Mouse (Mus musculus): ENCODE results near the gene Syngr3.
A peak's percentile ranks its signal among the peaks of the same experiment; 100 is the strongest.
"Not testable (repeated sequence)": the region's sequence is repeated elsewhere in the genome, so short reads cannot be mapped to it uniquely, and the experiment has no call there.

The Syngr3 gene

DNA sequence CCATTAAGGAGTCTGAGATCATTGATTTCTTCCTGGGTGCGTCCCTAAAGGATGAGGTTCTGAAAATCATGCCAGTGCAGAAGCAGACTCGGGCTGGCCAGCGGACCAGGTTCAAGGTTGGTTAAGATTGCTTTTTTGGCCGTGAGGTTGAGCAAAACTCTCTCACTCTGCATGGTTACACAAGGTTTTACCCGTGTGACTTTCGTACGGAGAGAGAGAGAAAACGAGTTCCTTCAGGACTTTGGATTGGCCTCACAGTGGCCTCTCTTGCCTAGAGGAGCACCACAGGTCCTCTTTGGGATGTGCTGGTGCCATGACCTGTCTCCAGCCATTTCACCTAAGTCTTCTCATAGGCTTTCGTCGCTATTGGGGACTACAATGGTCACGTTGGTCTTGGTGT, 30.9 kb upstream of the Syngr3 start:
- not testable (repeated sequence) for ATAC-seq (ENCODE audit: insufficient number of reproducible peaks, low FRiP score, low TSS enrichment)

DNA sequence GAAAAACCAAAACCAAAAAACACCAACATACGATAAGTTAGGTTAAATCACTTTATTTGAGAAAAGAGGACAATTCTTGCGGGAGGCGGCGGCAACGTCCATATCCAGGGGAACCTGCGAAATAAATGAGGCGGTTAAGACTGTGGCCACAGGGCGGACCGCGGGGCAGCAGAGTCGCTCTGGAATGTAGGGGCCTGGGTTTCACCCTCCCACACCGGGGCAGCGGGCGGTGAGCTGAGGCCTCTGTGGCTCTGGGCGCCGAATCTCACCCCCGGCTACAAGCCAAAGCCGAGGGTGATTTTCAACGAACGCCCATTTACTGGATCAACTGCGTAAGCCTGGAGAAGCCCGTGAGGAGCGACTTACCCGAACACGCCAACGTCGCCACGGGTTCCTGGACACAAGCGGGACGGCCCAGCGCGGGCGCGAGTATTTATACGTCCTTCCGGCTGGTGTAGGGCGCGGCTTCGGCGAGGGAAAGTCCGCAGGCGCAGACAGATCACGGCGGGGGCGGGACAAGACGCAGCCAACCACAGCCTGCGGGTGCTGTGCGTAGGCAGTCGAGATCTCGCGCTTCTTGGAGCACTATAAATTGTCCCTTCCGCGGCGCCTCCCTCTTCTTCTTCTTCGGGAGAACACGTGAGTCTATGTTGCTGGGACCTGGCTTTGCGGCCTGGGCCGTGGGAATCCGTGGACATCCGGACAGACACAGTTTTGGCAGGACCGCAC, 29.9 kb upstream of the Syngr3 start:
- peak; percentile 91 for ATAC-seq (ENCODE audit: insufficient number of reproducible peaks, low FRiP score, low TSS enrichment)

DNA sequence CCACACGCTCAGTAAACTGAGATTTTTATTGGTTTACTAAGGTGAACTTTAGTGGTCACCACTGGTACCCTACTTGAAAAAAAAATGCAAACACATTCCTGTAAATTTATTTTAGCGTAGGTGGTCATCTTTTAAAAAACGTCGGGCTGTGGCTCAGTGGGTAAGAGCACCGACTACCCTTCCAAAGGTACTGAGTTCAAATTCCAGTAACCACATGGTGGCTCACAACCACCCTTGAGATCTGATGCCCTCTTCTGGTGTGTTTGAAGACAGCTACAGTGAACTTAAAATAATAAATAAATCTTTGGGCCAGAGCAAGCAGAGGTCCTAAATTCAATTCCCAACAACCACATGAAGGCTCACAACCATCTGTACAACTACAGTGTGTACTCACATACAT, 29.2 kb upstream of the Syngr3 start:
- ATAC-seq (ENCODE audit: insufficient number of reproducible peaks, low FRiP score, low TSS enrichment) = not testable (repeated sequence)

DNA sequence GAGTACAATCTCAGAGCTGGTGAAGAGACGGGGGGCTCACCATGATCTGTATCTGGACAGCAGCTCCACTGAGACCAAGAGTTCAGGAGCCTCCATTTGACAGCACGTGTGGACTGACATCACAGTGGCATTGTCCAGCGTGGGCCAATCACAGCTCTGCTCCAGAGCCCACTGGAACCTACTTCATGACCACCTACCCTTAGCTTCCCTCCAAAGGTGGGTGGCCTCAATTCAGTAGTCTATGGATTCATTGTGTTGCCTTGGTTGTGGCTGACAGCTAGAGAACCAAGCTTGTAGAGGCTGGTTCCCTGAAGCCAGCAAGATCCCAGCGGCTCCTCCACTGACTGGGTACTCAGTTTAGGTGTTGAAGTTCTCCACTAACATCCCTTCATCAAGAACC, 28.2 kb upstream of the Syngr3 start, which contains the start of the genes Rnf151 and Rps2:
Gene Rnf151 (minus strand): TSS at position 121 of the 400 bp plus-strand sequence.
Gene Rps2 (plus strand): TSS at position 174 of the 400 bp plus-strand sequence.
- no peak for ATAC-seq (ENCODE audit: insufficient number of reproducible peaks, low FRiP score, low TSS enrichment)

DNA sequence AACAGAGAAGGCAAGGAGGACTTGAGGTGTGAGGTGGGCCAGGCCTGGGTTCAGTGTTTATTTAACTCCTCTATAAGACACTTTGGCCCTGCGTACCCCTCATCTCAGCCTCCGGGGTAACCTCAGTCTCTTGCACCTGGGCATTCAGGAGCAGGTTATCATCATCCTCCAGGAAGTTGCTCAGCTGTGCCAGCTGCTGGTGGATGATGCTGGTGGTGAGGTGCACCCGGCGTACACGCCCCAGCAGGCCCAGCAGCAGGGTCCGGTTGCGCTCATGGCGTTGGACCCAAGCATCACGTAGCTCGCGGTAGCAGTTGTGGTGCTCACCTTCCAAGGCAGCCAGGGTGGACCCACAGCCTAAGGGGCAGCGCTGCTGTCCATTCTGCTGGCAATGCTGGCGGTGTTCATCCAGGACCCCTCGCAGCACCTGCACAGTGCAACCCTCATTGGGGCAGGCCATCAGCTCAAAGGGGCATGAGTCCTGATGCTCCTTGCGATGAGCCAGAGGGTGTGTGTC, 26.5 kb upstream of the Syngr3 start:
- no peak for ATAC-seq (ENCODE audit: insufficient number of reproducible peaks, low FRiP score, low TSS enrichment)

DNA sequence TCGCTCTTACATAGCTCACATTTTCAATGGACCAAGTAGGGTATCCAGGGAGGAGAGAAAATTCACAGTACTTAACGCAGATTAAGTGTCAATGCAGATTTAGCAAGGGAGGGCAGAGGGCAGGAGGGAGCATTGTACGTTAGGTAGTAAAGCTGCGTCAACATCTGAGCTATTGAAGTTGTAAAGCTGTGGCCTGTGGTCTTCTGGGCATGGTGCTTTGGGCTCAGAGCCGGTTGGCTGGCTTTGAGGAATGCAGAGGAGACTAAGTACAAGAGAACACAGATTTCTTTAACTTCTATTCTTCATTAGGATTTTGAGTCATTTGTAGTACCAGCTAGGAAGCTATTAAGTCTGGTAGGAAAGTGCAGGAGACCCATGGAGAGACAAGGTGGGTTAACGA, 25.8 kb upstream of the Syngr3 start:
- no peak for ATAC-seq (ENCODE audit: insufficient number of reproducible peaks, low FRiP score, low TSS enrichment)

DNA sequence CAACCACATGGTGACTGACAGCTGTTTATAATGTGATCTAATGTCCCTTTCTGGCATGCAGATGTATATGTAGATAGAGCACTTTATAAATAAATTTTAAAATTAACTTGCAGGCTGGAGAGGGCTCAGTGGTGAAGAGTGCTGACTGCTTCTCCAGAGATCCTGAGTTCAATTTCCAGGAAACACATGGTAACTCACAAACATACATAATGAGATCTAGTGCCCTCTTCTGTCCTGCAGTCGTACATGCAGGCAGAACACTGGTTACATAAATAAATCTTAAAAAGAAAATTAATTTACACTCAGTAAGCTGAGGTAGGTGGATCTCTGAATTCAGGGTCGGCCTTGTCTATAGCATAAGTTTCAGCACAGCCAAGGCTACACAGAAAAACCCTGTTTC, 18.9 kb upstream of the Syngr3 start:
- ATAC-seq (ENCODE audit: insufficient number of reproducible peaks, low FRiP score, low TSS enrichment) = no peak

DNA sequence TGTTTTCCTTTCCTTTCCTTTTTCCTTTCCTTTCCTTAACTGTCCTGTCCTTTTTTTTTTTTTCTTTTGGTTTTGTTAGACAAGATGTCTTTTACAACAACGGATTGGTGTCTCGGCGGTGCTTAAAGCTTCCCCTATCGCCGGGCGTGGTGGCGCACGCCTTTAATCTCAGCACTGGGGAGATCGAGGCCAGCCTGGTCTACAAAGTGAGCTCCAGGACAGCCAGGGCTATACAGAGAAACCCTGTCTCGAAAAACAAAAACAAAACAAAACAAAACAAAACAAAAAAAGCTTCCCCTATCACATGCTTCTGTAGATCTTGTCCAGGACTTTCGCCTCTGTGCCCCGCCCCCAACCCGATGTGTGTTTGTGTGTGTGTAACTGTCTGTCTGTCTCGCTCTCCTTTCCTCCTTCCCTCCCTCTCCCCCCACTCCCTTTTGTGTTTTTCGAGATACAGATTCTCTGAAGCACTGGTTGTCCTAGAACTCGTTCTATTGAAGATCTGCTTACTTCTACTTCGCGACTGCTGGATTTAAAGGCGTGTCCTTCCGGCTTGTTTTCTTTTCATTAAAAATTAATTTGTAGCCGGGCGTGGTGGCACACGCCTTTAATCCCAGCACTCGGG, 18.2 kb upstream of the Syngr3 start:
- ATAC-seq (ENCODE audit: insufficient number of reproducible peaks, low FRiP score, low TSS enrichment) = no peak

DNA sequence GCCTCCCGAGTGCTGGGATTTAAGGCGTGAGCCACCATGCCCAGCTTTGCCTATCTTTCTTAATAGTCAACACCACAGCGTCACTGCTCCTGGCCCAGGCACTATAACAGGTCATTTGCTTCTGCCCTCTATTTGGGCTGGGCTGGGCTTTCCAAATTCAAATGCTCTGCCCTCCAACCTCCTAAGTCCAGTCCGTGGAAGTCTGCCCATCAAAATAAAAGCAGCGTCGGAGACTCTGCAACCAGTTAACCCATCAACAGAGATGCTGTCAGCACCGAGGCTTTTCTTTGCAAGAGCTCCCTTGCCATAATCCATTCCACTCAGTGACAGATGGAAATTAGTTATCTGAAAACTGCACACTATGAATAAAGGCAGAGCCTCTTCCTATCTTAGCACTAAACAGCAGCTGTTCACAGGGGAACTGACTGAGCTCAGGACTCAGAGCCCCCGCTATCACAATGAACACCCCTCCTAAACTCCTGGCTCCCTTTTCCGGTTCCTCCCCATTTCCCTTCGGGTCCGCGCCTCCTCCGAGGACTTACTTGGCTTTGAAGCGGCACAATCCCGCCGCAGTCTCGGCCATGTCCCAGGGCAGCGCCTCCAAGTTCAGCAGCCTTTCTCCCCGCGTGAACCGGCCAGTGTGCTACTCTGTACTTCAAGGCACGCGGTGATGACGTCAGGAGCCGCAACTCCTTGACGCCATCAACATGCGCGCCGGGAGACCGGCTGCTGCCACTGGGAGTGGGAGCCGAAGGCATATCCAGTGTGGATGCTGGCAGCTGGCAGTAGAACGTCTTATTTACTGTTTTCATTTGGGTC, 17.4 kb upstream of the Syngr3 start, which contains the start of gene Tbl3:
Gene Tbl3 (minus strand): TSS at position 679 of the 819 bp plus-strand sequence.
- peak; percentile 64; the same call in 1 of the 2 replicates for ATAC-seq (ENCODE audit: insufficient number of reproducible peaks, low FRiP score, low TSS enrichment)

DNA sequence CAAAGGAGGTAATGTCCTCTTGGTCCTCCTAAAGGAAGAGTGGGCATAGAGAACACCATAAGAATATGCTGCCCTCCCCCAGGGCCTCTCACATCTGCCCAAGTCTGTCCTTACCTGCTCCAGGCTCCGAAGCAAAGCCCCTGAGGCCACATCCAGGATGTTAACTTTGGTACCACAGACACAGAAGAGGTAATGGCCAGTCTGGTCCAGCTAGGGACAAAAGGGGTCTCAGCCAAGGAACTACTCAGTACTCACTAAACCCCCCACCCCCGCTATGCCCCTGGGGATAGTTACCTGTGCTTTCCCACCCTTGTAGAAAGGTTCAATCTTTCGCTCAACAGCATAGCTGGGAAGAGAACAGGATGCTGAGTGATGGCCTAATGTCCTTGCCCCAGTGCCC, 16.1 kb upstream of the Syngr3 start:
- ATAC-seq (ENCODE audit: insufficient number of reproducible peaks, low FRiP score, low TSS enrichment) = no peak

DNA sequence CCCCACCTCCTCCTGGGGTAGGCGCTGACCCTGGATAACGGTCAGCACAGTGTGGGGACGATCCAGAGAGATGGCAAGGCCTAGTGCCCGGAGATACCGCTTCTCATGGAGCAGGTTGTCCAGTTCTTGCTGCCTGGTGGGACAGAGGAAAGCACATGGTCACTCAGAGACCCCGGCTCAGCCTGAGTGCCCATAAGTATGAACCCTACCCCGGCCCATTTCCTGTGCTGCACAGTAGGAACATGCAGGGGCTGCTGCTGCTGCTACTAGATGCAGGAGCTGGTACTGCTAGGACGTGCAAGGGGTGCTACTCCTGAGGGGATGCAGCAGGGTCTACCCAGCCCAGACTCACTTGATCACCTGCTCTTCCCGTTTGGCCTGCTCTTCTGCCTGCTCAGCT, 11.5 kb upstream of the Syngr3 start:
- ATAC-seq (ENCODE audit: insufficient number of reproducible peaks, low FRiP score, low TSS enrichment) = no peak

DNA sequence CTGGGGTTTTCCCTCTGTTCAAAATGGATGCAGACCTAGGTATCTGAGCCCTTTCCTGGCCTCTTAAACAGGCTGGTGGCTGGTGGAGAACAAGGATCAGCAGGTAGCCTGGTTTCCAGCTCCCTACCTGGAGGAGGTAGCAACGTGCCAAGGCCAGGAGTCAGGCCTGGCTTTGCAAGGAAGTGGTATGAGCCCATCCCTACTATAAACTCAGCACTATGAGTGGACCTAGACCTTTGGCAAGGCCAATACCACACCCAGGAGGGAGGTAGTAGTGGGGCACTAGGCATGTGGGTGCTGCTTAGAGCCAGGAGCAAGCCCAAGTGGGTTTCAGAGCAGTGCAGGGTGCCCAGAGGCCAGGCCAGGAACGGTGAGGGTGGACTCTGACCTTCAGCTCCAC, 9.7 kb upstream of the Syngr3 start:
- no peak for ATAC-seq (ENCODE audit: insufficient number of reproducible peaks, low FRiP score, low TSS enrichment)

DNA sequence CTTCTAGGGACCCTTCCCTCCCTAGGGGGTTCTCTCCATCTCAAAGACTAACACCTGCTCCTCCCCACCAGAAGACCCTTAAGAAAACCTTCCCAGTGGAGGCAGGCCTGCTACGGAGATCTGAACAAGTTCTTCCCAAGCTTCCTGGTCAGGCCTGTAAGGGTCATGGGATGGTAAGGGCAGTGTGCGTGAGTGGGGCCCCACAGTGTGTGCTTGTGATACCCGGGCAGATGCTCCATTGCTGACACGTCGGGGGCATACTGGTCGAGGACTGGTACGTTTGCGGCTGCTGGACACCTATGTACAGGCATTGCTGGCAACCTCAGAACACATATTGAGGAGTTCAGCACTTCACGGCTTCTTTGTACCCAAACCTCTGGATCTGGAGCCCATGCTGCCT, 9.0 kb upstream of the Syngr3 start:
- no peak for ATAC-seq (ENCODE audit: insufficient number of reproducible peaks, low FRiP score, low TSS enrichment)

DNA sequence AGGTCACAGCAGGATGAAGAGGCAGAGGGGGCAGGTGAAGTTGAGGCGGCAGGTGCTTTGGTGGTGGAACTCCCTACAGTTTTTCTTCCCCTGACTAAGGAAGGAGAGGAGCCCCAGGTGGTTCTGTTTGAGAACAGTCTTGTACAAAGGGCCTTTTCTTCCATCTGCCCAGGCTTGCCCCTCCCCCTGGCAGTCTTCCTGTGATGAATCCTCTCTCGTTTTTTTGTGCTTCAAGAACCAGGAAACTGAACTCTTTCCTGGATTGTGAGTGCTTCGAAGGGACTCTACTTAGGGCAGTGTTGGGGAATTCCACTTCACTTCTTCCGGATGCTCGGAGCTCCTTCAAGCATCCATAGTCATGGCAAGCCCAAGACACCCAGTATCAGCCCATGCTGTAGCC, 8.2 kb upstream of the Syngr3 start:
- ATAC-seq (ENCODE audit: insufficient number of reproducible peaks, low FRiP score, low TSS enrichment) = no peak

DNA sequence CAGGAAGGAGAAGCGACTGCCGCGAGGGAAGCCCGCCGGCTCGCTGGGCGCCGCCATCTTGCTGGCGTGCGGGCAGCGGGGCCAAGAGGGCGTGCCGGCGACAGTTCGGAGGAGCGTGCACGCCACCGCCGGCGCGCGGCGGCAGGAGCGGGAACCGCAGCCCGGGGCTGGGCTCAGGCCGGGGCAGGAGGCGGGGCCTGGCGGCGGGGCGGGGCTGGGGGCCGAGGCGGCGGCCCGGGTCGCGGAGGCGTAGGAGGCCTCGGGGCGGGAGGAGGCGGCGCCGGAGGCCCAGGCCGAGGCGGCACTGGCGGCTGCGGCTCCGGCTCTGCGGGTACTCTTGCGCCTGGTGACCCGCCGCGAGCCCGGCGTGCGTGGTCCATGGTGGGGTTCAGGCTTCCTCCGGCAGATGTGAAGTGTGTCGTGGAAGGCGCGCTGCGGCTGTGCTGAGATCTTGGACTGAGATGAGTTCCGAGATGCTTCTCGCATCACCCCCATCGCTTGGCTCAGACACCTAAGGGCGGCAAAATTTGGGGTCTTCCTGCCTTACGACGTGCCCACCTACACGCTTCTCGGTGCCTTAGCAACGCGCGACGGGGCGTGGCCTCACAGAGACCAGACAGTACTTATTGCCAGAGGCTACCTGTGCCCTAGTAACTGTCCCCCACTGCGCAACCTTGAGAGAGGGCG, 6.4 kb upstream of the Syngr3 start, which contains the start of the genes Gfer and Noxo1:
Gene Gfer (minus strand): TSS at position 146 of the 687 bp plus-strand sequence.
Gene Noxo1 (plus strand): TSS at position 224 of the 687 bp plus-strand sequence.
- peak; percentile 77; the same call in 1 of the 2 replicates for ATAC-seq (ENCODE audit: insufficient number of reproducible peaks, low FRiP score, low TSS enrichment)

DNA sequence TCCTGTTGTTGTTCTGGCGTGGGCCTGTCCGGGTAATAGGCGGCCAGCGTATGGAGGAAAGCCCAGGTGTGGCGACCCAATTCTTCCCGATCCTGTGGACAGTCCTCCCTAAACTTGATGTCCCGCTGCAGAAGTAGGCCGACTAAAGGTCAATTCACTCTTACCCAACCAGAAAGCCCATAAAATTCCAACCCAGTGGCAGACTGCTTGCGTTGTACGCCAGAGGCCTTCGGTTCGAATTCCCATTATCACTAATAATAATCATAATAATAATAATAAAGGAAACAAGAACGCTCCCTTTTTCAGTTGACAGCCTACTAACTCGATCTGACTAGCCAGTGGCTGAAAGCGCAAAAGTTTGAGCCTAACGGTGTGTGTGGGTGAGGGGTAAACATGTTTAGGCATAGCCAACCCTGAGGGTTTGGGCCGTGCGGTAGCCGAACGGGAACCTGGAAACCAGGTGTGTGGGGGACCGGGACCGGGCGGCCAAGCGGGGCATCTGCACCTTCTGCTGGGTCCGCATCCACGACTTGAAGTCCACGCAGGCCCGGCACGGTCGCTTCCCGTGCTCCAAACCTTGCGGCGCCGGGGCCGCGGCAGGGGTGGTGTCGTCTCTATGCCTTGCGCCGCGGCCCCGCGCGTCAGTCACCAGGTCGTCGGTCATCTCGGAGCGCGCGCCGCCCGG, 5.7 kb upstream of the Syngr3 start:
- no peak for ATAC-seq (ENCODE audit: insufficient number of reproducible peaks, low FRiP score, low TSS enrichment)

DNA sequence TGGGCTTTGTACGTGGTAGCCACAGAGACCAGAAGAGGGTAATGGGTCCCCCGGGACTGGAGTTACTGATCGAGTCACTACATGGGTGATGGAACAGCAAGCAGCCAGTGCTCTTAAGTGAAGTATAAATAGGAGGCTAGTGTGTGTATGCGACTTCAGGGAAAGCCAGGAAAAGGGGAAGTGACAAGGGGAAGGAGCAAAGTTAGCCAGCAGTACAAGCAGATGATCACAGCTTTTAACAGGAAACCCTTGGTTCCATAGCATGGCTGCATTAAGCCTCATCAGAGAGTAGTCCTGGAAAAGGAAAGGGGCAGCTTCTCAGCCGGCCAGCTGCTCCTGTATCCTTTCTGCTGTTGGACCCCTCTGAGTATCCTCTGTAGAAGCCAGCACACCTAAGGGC, 2.6 kb upstream of the Syngr3 start:
- no peak for ATAC-seq (ENCODE audit: insufficient number of reproducible peaks, low FRiP score, low TSS enrichment)

DNA sequence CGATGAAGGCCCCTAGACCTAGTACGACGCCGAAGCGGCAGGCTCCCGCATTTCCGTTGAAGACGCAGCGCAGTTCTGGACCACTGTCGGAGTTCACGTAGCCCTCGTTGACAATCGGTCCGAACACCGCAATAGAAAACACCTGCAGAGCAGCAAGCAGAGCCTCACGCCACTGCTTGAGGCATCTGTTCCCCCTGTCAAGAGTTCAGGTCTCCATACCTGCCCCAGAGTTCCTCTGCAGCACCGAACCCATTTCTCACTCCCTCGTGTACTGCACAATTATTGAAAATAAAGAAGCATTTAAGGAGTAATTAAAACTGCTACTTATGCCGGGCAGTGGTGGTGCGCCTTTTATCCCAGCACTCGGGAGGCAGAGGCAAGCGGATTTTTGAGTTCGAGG, 2.2 kb downstream of the Syngr3 start:
- ATAC-seq (ENCODE audit: insufficient number of reproducible peaks, low FRiP score, low TSS enrichment) = no peak

DNA sequence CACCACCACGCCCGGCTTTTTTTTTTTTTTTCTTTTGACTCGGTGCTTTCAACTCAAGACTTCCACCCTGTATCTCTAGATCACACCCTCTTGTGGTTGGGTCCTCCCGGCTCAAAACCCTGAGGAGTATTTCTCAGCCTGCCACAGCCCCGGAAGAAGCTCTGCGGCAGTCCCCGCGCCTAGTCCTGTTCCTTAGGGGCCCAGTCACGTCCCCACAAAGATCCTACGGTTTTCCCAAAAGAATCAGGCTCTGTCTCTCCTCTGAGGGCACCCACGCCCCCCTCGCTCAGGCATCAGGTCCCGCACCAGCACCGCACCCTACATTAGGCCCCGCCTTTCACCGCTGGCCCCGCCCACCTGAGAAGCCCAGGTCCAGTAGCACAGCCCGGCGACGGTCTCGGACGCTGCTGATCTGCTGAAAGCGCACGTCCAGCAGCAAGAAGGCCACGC, 2.6 kb downstream of the Syngr3 start:
- no peak for ATAC-seq (ENCODE audit: insufficient number of reproducible peaks, low FRiP score, low TSS enrichment)

Measured in cerebellum, adult (tissue).